Mouse (Mus musculus) right cerebral cortex, postnatal 14 days (tissue): ENCODE data around the gene Brpf3.
A peak's percentile ranks its signal among the peaks of the same experiment; 100 is the strongest.
"Not testable (repeated sequence)": the region's sequence is repeated elsewhere in the genome, so short reads cannot be mapped to it uniquely, and the experiment has no call there.

Source experiments
- DNase-seq: peaks from one replicate; pipeline ENCODE4 v3.0.0; 2022

Brpf3 gene

GRCm38 (mm10) chr17:28800671-28801412 lies at the start of gene Brpf3:
Gene Brpf3, plus strand, starts transcription at chr17:28801090.
- DNase-seq: peak; percentile 73

DNA sequence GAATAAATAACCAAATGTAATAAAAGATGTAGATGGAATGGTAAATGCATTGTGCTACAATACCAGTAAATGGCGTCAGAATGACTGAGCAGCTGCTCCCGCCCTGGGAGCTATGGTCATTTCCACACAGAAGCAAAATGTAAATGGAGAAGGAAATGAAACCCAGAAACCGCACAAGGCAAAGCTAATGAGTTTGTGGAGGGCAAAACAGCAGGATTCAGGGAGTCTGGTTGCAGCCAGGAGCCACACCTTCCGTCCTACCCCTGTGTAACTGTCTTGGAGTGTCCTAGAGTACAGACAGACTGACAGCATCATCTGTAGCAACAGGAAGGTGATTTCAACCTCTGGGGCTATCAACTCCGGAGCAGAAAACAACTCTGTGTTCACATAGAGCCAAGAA lies 44.4 kb upstream of the Brpf3 start:
- no peak for DNase-seq

GRCm38 (mm10) chr17:28757470-28757869 lies 43.4 kb upstream of the Brpf3 start:
- DNase-seq: no peak

GRCm38 (mm10) chr17:28760736-28761312 lies 40.1 kb upstream of the Brpf3 start:
- DNase-seq: no peak

- peak; percentile 72 for DNase-seq
Measured at GRCm38 (mm10) chr17:28761871-28762270, 39.0 kb upstream of the Brpf3 start.

DNA sequence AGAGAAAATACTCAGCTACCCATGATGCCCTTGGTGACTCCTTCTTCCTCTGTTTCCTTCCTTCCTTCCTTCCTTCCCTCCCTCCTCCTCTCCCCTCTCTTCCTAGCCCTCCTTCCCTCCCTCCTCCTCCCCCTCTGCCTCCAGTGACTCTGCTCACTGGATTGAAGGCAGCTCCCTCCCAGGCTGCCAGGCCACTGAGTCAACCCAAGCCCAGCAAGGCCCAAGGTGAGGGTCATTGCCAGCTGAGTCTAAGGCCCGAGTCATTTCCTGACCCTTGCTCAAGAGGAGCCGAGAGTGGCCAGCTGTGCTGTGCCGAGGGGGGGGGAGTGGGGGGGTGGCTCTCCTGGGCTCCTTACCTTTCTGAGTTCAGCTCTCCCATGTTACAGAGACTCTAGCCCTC lies 34.7 kb upstream of the Brpf3 start:
- DNase-seq: no peak

GRCm38 (mm10) chr17:28766781-28767515 lies 33.9 kb upstream of the Brpf3 start:
- no peak for DNase-seq

DNA sequence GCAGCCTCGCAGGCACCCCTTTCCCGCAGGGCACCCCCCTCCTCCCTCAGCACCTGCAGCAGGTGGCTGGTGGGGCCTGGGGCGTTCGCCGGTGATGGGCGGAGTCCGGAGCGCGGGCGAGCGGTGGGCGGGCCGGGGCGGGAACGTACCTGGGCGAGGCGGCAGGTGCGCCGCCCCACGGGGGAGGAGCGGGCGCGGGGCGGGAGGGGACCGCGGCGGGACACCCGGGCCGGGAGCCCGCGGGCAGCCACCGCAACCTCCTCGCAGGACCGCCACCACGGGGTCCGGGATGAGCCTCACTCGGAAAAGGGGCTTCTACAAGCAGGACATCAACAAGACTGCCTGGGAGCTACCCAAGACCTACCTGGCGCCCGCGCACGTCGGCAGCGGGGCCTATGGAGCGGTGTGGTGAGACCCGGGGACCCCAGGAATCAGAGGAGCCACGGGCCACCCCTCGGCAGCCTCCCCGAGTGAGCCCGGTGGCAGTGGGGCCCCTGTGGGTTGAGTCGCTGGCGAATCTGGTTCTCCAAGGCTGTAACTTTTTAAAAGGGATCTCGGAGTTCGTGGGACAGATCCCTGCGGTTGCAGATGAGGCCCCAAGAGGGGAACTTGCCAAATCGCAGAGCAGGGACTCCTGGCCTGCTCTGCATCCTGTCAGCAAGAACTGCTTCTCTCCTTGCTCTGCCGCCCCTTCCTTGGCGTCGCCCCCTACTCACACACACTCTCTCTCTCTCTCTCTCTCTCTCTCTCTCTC lies 31.6 kb upstream of the Brpf3 start, which contains the start of gene Mapk13:
Gene Mapk13, plus strand, starts transcription at position 177 of the 754 bp plus-strand sequence.
- DNase-seq: no peak

DNA sequence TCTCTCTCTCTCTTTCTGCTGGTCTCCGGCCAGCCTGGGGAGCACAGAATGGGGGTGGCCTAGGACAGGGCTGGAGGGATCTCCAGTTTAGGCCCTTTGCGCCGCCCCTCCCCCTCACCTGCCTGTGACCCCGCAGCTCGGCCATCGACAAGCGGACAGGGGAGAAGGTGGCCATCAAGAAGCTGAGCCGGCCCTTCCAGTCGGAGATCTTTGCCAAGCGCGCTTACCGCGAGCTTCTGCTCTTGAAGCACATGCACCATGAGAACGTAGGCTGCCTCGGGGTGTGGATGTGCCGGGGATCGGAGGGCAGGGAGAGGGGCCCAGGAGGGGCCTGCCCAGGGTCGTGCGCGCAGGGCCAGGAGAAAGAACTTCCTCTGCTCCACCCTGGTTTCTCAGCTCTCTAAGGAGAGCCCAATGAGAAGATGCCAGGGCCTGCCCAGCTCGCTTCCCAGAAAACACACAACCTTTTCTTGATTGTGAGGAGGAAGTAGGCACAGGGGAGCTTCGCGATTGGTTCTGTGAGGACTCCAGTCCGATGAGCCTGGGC lies 30.9 kb upstream of the Brpf3 start:
- DNase-seq: no peak

GRCm38 (mm10) chr17:28771289-28771688 lies 29.6 kb upstream of the Brpf3 start:
- no peak for DNase-seq

GRCm38 (mm10) chr17:28774303-28774702 lies 26.6 kb upstream of the Brpf3 start:
- not testable (repeated sequence) for DNase-seq

DNA sequence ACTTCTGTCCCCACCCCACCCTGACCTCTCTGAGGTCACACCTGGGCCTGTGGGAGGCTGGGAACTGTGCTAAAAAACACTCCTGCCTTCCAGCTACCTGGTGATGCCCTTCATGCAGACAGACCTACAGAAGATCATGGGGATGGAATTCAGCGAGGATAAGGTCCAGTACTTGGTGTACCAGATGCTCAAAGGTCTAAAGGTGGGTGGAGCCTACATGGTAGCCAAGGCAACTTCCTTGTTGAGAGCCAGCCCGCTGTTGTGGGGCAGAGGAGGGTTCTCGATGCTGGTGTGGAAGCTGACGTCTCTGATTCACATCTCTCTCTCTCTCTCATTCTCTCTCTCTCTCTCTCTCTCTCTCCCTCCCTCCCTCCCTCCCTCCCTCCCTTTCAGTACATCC lies 25.7 kb upstream of the Brpf3 start:
- DNase-seq: no peak

DNA sequence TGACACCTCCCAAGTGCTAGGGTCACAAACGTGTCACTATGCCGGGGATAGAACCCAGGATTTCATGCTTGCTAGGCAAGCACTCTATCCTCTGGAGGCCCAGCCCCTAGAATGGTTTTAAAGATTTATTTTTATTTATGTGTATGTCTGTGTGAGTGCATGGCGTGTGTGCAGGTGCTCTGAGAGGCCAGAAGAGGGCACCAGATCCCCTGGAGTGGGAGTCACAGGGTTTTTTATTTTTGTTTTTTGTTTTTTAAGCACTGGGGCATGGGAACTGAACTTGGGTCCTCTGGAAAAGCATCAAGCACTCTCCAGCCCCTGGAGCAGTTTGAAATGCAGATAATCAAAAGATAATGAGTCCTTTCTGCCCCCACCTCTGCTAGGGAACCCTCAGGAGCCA lies 24.1 kb upstream of the Brpf3 start:
- no peak for DNase-seq

DNA sequence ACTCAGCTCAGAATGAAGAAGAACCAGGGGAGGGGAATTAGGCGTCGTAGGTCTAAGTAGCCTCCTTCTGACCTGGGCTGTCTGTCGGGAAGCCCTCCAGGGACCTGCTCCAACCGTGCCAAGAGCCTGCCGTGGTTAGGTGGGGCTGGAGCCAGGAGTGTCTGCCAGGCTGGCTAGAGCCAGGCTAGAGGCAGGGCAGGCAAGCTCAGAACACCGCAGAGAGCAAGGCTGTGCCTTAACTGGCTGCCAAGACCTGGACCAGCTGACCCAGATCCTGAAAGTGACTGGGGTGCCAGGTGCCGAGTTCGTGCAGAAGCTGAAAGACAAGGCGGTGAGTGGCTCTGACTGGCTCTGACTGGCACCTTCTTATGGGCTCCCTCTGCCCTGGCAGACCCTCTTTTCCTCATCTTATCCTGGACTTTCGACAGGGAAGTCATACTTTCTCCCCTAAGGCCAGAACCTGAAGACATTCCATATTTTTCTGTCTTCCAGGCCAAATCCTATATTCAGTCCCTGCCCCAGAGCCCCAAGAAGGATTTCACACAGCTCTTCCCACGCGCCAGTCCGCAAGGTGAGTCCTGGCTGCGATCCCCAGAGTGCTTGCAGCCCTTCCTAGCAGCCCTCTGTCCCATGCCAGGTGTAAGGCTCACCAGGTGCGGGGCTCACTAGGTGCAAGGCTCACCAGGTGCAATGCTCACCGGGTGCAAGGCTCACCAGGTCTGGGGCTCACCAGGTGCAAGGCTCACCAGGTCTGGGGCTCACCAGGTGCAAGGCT lies 23.5 kb upstream of the Brpf3 start:
- no peak for DNase-seq

GRCm38 (mm10) chr17:28779735-28780134 lies 21.2 kb upstream of the Brpf3 start:
- no peak for DNase-seq

- DNase-seq: no peak
Measured at GRCm38 (mm10) chr17:28780836-28781235, 20.1 kb upstream of the Brpf3 start.

- no peak for DNase-seq
Measured at GRCm38 (mm10) chr17:28781290-28782045, 19.4 kb upstream of the Brpf3 start.

DNA sequence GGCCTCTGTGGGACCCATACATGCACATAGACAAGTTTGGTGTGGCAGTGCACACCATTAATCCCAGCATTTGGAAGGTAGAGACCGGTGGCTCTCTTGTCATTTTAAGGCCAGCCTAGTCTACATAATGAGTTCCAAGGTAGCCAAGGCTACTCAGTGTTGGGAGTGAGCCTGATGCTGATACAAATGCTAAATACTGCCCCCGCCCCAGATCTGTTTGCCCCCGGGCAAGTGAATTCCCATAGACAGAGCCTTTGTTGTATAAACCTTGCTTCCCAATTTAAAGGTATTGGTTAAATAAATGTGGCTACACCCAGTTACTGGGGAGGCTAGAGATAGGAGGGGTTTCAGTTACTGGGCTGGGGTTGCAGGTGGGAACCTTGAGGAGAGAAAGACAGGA lies 15.9 kb upstream of the Brpf3 start:
- DNase-seq: no peak

GRCm38 (mm10) chr17:28787507-28787906 lies 13.4 kb upstream of the Brpf3 start:
- DNase-seq: no peak

- DNase-seq: no peak
Measured at GRCm38 (mm10) chr17:28797031-28797430, 3.9 kb upstream of the Brpf3 start.
